Comparison of ENCODE assay signal across 8 mouse cellular contexts in genomic region chr3:152347227-152347626, GRCm38 (mm10). TPM values are rescaled to one million over a fixed set of nuclear protein-coding genes. Genes with fewer than 3 reads are reported as not detected.
DNase-seq lines count a peak whose midpoint lies in the region; ATAC-seq and TF ChIP-seq lines count a peak whose summit lies in the region.

No protein-coding gene starts in this region.

- peak overlapping the region; percentile 55 for H3K4me2 ChIP-seq in intestine, embryonic 16.5 days (ENCODE audit: low read depth, low read length)
- H3K4me2 ChIP-seq in neural tube, embryonic 13.5 days = peak overlapping the region; percentile 64

- H3K9me3 ChIP-seq in intestine, embryonic 16.5 days (ENCODE audit: control insufficient read depth, low read length) = no peaks in the 10 kb centered on the region
- H3K9me3 ChIP-seq in neural tube, embryonic 13.5 days = no peaks in the 10 kb centered on the region

- peak overlapping the region; percentile 78 for H3K4me3 ChIP-seq in layer of hippocampus, adult 2 months
- peak overlapping the region; percentile 74 for H3K4me3 ChIP-seq in cortical plate, adult 2 months (ENCODE audit: insufficient read depth, low read length)
- peak overlapping the region; percentile 76 for H3K4me3 ChIP-seq in intestine, embryonic 16.5 days (ENCODE audit: low read length)
- peak overlapping the region; percentile 74 for H3K4me3 ChIP-seq in neural tube, embryonic 13.5 days

- peaks cover 5% of the 10 kb centered on the region for H3K4me1 ChIP-seq in cortical plate, adult 2 months (ENCODE audit: control insufficient read depth, insufficient read depth, low read length)
- H3K4me1 ChIP-seq in intestine, embryonic 16.5 days (ENCODE audit: control insufficient read depth, insufficient read depth, low read length) = peaks cover 29% of the 10 kb centered on the region
- H3K4me1 ChIP-seq in neural tube, embryonic 13.5 days (replicated peaks) = peaks cover 45% of the 10 kb centered on the region

- no peaks in the 10 kb centered on the region for H3K27me3 ChIP-seq in intestine, embryonic 16.5 days (replicated peaks; ENCODE audit: control insufficient read depth, insufficient read depth, low read length)
- H3K27me3 ChIP-seq in neural tube, embryonic 13.5 days = no peaks in the 10 kb centered on the region

- no peak for TF ChIP-seq POLR2A in cortical plate, adult 2 months (IDR thresholded peaks at IDR 0.05; ENCODE audit: extremely low read depth, insufficient read depth, low read length)

- peak overlapping the region; percentile 85; the same call in 1 of the 2 replicates for H3K27ac ChIP-seq in layer of hippocampus, adult 2 months
- no peak overlapping the region for H3K27ac ChIP-seq in cortical plate, adult 2 months (ENCODE audit: insufficient read depth, low read length)
- no peak overlapping the region for H3K27ac ChIP-seq in intestine, embryonic 16.5 days (ENCODE audit: low read length)
- H3K27ac ChIP-seq in neural tube, embryonic 13.5 days (replicated peaks) = peak overlapping the region; percentile 90

- WGBS in intestine, embryonic 16.5 days = 35% methylated on average over 3 of the region's 3 CpGs
- WGBS in neural tube, embryonic 13.5 days = 37% methylated on average over 3 of the region's 3 CpGs

- TF ChIP-seq CTCF in layer of hippocampus, adult 2 months (conservative IDR thresholded peaks at IDR 0.05) = no peak
- no peak for TF ChIP-seq CTCF in cortical plate, adult 2 months (IDR thresholded peaks at IDR 0.05; ENCODE audit: extremely low read depth, insufficient read depth, low read length)

- no peak for ATAC-seq in intestine, embryonic 16.5 days
- ATAC-seq in neural tube, embryonic 13.5 days (ENCODE audit: low read depth) = no peak

- no peak for DNase-seq in layer of hippocampus, adult 2 months (ENCODE audit: low spot score in 2 of 2)
- no peak for DNase-seq in layer of hippocampus, adult 9-10 months (ENCODE audit: low spot score)
- no peak for DNase-seq in ovary, postnatal 10 days (ENCODE audit: low spot score)
- no peak for DNase-seq in spleen, postnatal 14 days (ENCODE audit: low spot score in 2 of 2)
- no peak for DNase-seq in thymus, postnatal 10 days (ENCODE audit: low spot score in 2 of 2)

- peak overlapping the region; percentile 95 for H3K9ac ChIP-seq in intestine, embryonic 16.5 days (ENCODE audit: low read depth, low read length)
- H3K9ac ChIP-seq in neural tube, embryonic 13.5 days = peak overlapping the region; percentile 95

- H3K36me3 ChIP-seq in intestine, embryonic 16.5 days (ENCODE audit: control insufficient read depth, insufficient read depth, low read length) = no peaks in the 10 kb centered on the region
- H3K36me3 ChIP-seq in neural tube, embryonic 13.5 days = no peaks in the 10 kb centered on the region

RNA-seq across cellular contexts. Expression of gene Usp33, which starts 0.9 kb away (rescaled TPM):
- total RNA-seq in layer of hippocampus, adult 2 months (2021) = 100 to 1,000 TPM; 129 to 130 TPM
- 89.2 and 93.7 TPM in 2 replicates for polyA plus RNA-seq in cortical plate, adult 2 months (2012; rRNA removed)
- 46.0 and 49.3 TPM in 2 replicates for polyA plus RNA-seq in intestine, embryonic 16.5 days (2015; fragmentation: Nextera tagmentation; extraction: Ambion mirVana)
- 87.9 and 104 TPM in 2 replicates for polyA plus RNA-seq in neural tube, embryonic 13.5 days (2015; fragmentation: Nextera tagmentation; extraction: Ambion mirVana)

RNA-seq across cellular contexts. Expression of gene Miga1, which starts 7.0 kb away (rescaled TPM):
- total RNA-seq in layer of hippocampus, adult 2 months (2021) = 10 to 100 TPM; 74.5 to 78.2 TPM
- polyA plus RNA-seq in cortical plate, adult 2 months (2012; rRNA removed) = 50.7 and 50.8 TPM in 2 replicates
- 13.5 and 13.9 TPM in 2 replicates for polyA plus RNA-seq in intestine, embryonic 16.5 days (2015; fragmentation: Nextera tagmentation; extraction: Ambion mirVana)
- polyA plus RNA-seq in neural tube, embryonic 13.5 days (2015; fragmentation: Nextera tagmentation; extraction: Ambion mirVana) = 17.2 and 20.3 TPM in 2 replicates

RNA-seq across cellular contexts. Expression of gene Zzz3, which starts 48.0 kb away (rescaled TPM):
- 10 to 100 TPM; 45.3 to 45.7 TPM for total RNA-seq in layer of hippocampus, adult 2 months (2021)
- 22.9 and 24.3 TPM in 2 replicates for polyA plus RNA-seq in cortical plate, adult 2 months (2012; rRNA removed)
- 30.7 and 31.6 TPM in 2 replicates for polyA plus RNA-seq in intestine, embryonic 16.5 days (2015; fragmentation: Nextera tagmentation; extraction: Ambion mirVana)
- 28.5 and 29.7 TPM in 2 replicates for polyA plus RNA-seq in neural tube, embryonic 13.5 days (2015; fragmentation: Nextera tagmentation; extraction: Ambion mirVana)

Comparison
In these comparisons a context has a peak if more than half of its experiments do, and no peak if none do; other contexts are left out.
1. H3K27ac ChIP-seq: peak in layer of hippocampus, adult 2 months (single experiment) and neural tube, embryonic 13.5 days (single experiment); none in cortical plate, adult 2 months (single experiment) and intestine, embryonic 16.5 days (single experiment).
2. Peak in every context shown above with its lines, with median percentiles within 50 percentile points of each other: H3K4me3 ChIP-seq.